Mouse (Mus musculus) MEL (cell line): ENCODE results near the gene Arl13a. TPM values are rescaled to one million over a fixed set of nuclear protein-coding genes. Genes with fewer than 3 reads are reported as not detected.

Experiments
- DNase-seq: peaks from one replicate; pipeline ENCODE4 v3.0.0; 2011; ENCODE audit warnings: low read depth, low spot score
- H3K27ac ChIP-seq: 2 replicates; pipeline ENCODE4 v1.5.1; 2012; ENCODE audit warnings: low read depth, mild to moderate bottlenecking, control low read depth, low read length, moderate library complexity; ENCODE audit not compliant: control insufficient read depth
- H3K27me3 ChIP-seq, 2 experiments: fragments of 150-350 bp in 1 of 2; sonication (generic) in 1 of 2; 2 replicates each; pipeline ENCODE4 v1.6.1; 2012; ENCODE audit warnings: low read length in 2 of 2, mild to moderate bottlenecking in 2 of 2, improper control_type of control experiment in 1 of 2, moderate library complexity in 1 of 2; ENCODE audit not compliant: insufficient read depth in 2 of 2, control insufficient read depth in 1 of 2
- H3K36me3 ChIP-seq, 2 experiments: 2 replicates each; pipeline ENCODE4 v1.6.1; 2012 to 2014; ENCODE audit warnings: low read length in 2 of 2, improper control_type of control experiment in 1 of 2, inconsistent platforms in 1 of 2, mild to moderate bottlenecking in 1 of 2; ENCODE audit not compliant: insufficient read depth in 2 of 2, control insufficient read depth in 1 of 2
- H3K4me1 ChIP-seq, 2 experiments: fragments of 150-350 bp in 1 of 2; sonication (generic) in 1 of 2; 2 replicates each; pipeline ENCODE4 v1.6.1; 2012; ENCODE audit warnings: low read length in 2 of 2, improper control_type of control experiment in 1 of 2, mild to moderate bottlenecking in 1 of 2; ENCODE audit not compliant: insufficient read depth in 2 of 2, control insufficient read depth in 1 of 2
- H3K4me3 ChIP-seq, 2 experiments: fragments of 150-350 bp in 1 of 2; sonication (generic) in 1 of 2; 2 replicates each; pipeline ENCODE4 v1.5.1; 2012; ENCODE audit warnings: low read depth in 2 of 2, low read length in 2 of 2, mild to moderate bottlenecking in 2 of 2, moderate library complexity in 2 of 2, control low read depth in 1 of 2, improper control_type of control experiment in 1 of 2; ENCODE audit not compliant: control insufficient read depth in 1 of 2, insufficient read depth in 1 of 2
- H3K79me2 ChIP-seq: 2 replicates; pipeline ENCODE4 v1.6.1; 2012; ENCODE audit warnings: mild to moderate bottlenecking, low read length, moderate library complexity; ENCODE audit not compliant: control insufficient read depth, poor library complexity, insufficient read depth
- H3K9ac ChIP-seq: 2 replicates; pipeline ENCODE4 v1.6.1; 2012; ENCODE audit warnings: low read depth, mild to moderate bottlenecking, control low read depth, low read length, moderate library complexity; ENCODE audit not compliant: control insufficient read depth, poor library complexity, severe bottlenecking
- H3K9me3 ChIP-seq: fragments of 150-350 bp; sonication (generic); replicated peaks from 2 replicates; pipeline ENCODE4 v1.6.1; 2012; ENCODE audit warnings: mild to moderate bottlenecking, low read length, improper control_type of control experiment, moderate library complexity; ENCODE audit not compliant: insufficient read depth
- CHD1 ChIP-seq: IDR thresholded peaks from 2 replicates; pipeline ENCODE4 v1.6.1; 2012; ENCODE audit warnings: low read depth, mild to moderate bottlenecking, inconsistent platforms, low read length, improper control_type of control experiment
- E2F4 ChIP-seq: IDR thresholded peaks from 2 replicates; pipeline ENCODE4 v1.6.1; 2011; ENCODE audit warnings: low read depth, low read length, improper control_type of control experiment, borderline replicate concordance
- EP300 ChIP-seq, 2 experiments: IDR thresholded peaks; 2 replicates each; pipeline ENCODE4 v1.6.1; 2011; ENCODE audit warnings: improper control_type of control experiment in 2 of 2, low read length in 2 of 2, low read depth in 1 of 2, mild to moderate bottlenecking in 1 of 2
- GATA1 ChIP-seq: IDR thresholded peaks from 2 replicates; pipeline ENCODE4 v1.6.1; 2011; ENCODE audit warnings: low read depth, low read length, improper control_type of control experiment
- KAT2A ChIP-seq: conservative IDR thresholded peaks from 2 replicates; pipeline ENCODE4 v1.6.1; 2012; ENCODE audit warnings: low read depth, low read length, improper control_type of control experiment, inconsistent platforms
- MAX ChIP-seq: IDR thresholded peaks from 2 replicates; pipeline ENCODE4 v1.6.1; 2011; ENCODE audit warnings: low read length, improper control_type of control experiment
- MXI1 ChIP-seq: IDR thresholded peaks from 2 replicates; pipeline ENCODE4 v1.6.1; 2011; ENCODE audit warnings: mild to moderate bottlenecking, low read depth, low read length, improper control_type of control experiment
- NRF1 ChIP-seq: IDR thresholded peaks from 2 replicates; pipeline ENCODE4 v1.6.1; 2014; ENCODE audit warnings: low read depth, mild to moderate bottlenecking, inconsistent platforms, low read length, improper control_type of control experiment, moderate library complexity; ENCODE audit not compliant: poor library complexity, insufficient read depth, severe bottlenecking
- POLR2AphosphoS5 ChIP-seq: IDR thresholded peaks from 2 replicates; pipeline ENCODE4 v1.6.1; 2012; ENCODE audit warnings: low read depth, borderline replicate concordance, mild to moderate bottlenecking, inconsistent platforms, low read length, moderate library complexity, mixed read lengths
- TBP ChIP-seq: IDR thresholded peaks from 2 replicates; pipeline ENCODE4 v1.8.0; 2011; ENCODE audit warnings: low read depth, low read length, improper control_type of control experiment
- USF1 ChIP-seq: IDR thresholded peaks from 2 replicates; pipeline ENCODE4 v1.6.1; 2014; ENCODE audit warnings: low read depth, mild to moderate bottlenecking, inconsistent platforms, low read length, improper control_type of control experiment, moderate library complexity
- ZC3H11A ChIP-seq: IDR thresholded peaks from 2 replicates; pipeline ENCODE4 v1.6.1; 2012; ENCODE audit warnings: low read depth, mild to moderate bottlenecking, inconsistent platforms, low read length, improper control_type of control experiment
- ZMIZ1 ChIP-seq: IDR thresholded peaks from 2 replicates; pipeline ENCODE4 v1.6.1; 2012; ENCODE audit warnings: low read depth, mild to moderate bottlenecking, inconsistent platforms, low read length, improper control_type of control experiment, moderate library complexity
- polyA plus RNA-seq, 2 experiments: library from polyadenylated mRNA; stranded (reverse) in 1 of 2; unstranded in 1 of 2; fragments of >175 nt in 1 of 2; fragments of >200 nt in 1 of 2; gene quantifications; 2 replicates each; pipeline versions ENCODE4 v1.2.1 to v1.2.4; 2012; ENCODE audit warnings: low replicate concordance in 2 of 2, low read depth in 1 of 2; ENCODE audit not compliant: insufficient read length in 2 of 2, insufficient read depth in 1 of 2, missing spikeins in 1 of 2
- total RNA-seq: library from RNA; depleted of rRNA; stranded (reverse); fragments of 300-350 nt; gene quantifications from 2 replicates; pipeline ENCODE4 v1.2.3, GENCODE M21; 2012

Gene Arl13a
- total and polyA plus RNA-seq, 3 experiments: 0.25 TPM; not detected in 2

- no peaks in the 10 kb centered on the region for H3K27me3 ChIP-seq
- no peak for TF ChIP-seq NRF1
- TF ChIP-seq ZMIZ1: no peak
- no peak for TF ChIP-seq TBP
- no peak for TF ChIP-seq MXI1
- no peak for TF ChIP-seq CHD1
- no peak for TF ChIP-seq E2F4
- no peak for TF ChIP-seq POLR2AphosphoS5
- TF ChIP-seq ZC3H11A: no peak
- TF ChIP-seq, all 39 proteins: peak for 0
- H3K36me3 ChIP-seq: peaks cover 4 to 12% of the 10 kb centered on the region in 2 experiments
Observed at GRCm38 (mm10) chrX:134211151-134211642, 23.9 kb downstream of the Arl13a start.

GRCm38 (mm10) chrX:134218161-134218560 lies 30.9 kb downstream of the Arl13a start:
- Histone ChIP-seq H3K9ac (no peak overlapping the region), H3K36me3 (peaks cover 8 to 12% of the 10 kb centered on the region in 2 experiments), H3K27me3 (no peaks in the 10 kb centered on the region), H3K4me3 (no peak overlapping the region), H3K4me1 (peaks cover 0 to 7% of the 10 kb centered on the region in 2 experiments; a peak in 2 of 4 replicates), H3K9me3 (no peaks in the 10 kb centered on the region), H3K79me2 (no peaks in the 10 kb centered on the region)
- DNase-seq: peak; percentile 40
- no peak for TF ChIP-seq KAT2A
- TF ChIP-seq MAX: no peak
- TF ChIP-seq, all 39 proteins: peak for 0
- no peak overlapping the region for H3K27ac ChIP-seq

More at GRCm38 (mm10) chrX:134211151-134211642, 23.9 kb downstream of the Arl13a start:
- Histone ChIP-seq H3K79me2 (no peaks in the 10 kb centered on the region), H3K4me3 (no peak overlapping the region), H3K9ac (no peak overlapping the region), H3K27ac (no peak overlapping the region), H3K4me1 (peaks cover 5 to 10% of the 10 kb centered on the region in 2 experiments; a peak in 3 of 4 replicates), H3K9me3 (no peaks in the 10 kb centered on the region)
- no peak for DNase-seq

- TF ChIP-seq EP300 (IDR thresholded peaks at IDR 0.05; ENCODE audit: low read depth in 1 of 2, low read length in 2 of 2): peak; percentile 11 to 49; a peak in 1 of 4 replicates
- no peak for TF ChIP-seq MXI1
- TF ChIP-seq GATA1: peak; percentile 77
- no peak for TF ChIP-seq USF1
- TF ChIP-seq, all 39 proteins: peak for 2
- H3K4me3 ChIP-seq: no peak overlapping the region
- H3K36me3 ChIP-seq: peaks cover 10 to 12% of the 10 kb centered on the region in 2 experiments
- peaks cover 0 to 7% of the 10 kb centered on the region in 2 experiments; a peak in 2 of 4 replicates for H3K4me1 ChIP-seq
- no peak overlapping the region for H3K27ac ChIP-seq
- no peaks in the 10 kb centered on the region for H3K79me2 ChIP-seq
- peak; percentile 69 for DNase-seq
- H3K27me3 ChIP-seq: no peaks in the 10 kb centered on the region
- no peak overlapping the region for H3K9ac ChIP-seq
- H3K9me3 ChIP-seq: no peaks in the 10 kb centered on the region
Observed at GRCm38 (mm10) chrX:134220618-134221017, 33.3 kb downstream of the Arl13a start.
